Mouse (Mus musculus) stomach, embryonic 16.5 days (tissue): ENCODE measurements around the gene Crtc1. TPM values are rescaled to one million over a fixed set of nuclear protein-coding genes. Genes with fewer than 3 reads are reported as not detected.

Experiments
- ATAC-seq: fragments of 200-750 bp; cut with Nextera tagmentation; 2 replicates; pipeline ENCODE4 v1.8.0; 2017; ENCODE audit warnings: moderate number of reproducible peaks, moderate TSS enrichment; ENCODE audit not compliant: insufficient read depth, low FRiP score
- H3K27ac ChIP-seq: fragments of 300-500 bp; sonication (generic); 2 replicates; pipeline ENCODE4 v1.5.1; 2014; ENCODE audit warnings: low read length
- H3K27me3 ChIP-seq: fragments of 300-500 bp; sonication (generic); 2 replicates; pipeline ENCODE4 v1.6.1; 2014; ENCODE audit warnings: low read length, control low read depth, mixed read lengths; ENCODE audit not compliant: control insufficient read depth, insufficient read depth
- H3K36me3 ChIP-seq: fragments of 300-500 bp; sonication (generic); 2 replicates; pipeline ENCODE4 v1.6.1; 2014; ENCODE audit warnings: low read length; ENCODE audit not compliant: control insufficient read depth, insufficient read depth
- H3K4me1 ChIP-seq: fragments of 300-500 bp; sonication (generic); 2 replicates; pipeline ENCODE4 v1.6.1; 2014; ENCODE audit warnings: low read length, control low read depth, mixed read lengths; ENCODE audit not compliant: control insufficient read depth, insufficient read depth
- H3K4me2 ChIP-seq: fragments of 300-500 bp; sonication (generic); 2 replicates; pipeline ENCODE4 v1.6.1; 2014; ENCODE audit warnings: low read depth, low read length, mixed read lengths
- H3K4me3 ChIP-seq: fragments of 300-500 bp; sonication (generic); replicated peaks from 2 replicates; pipeline ENCODE4 v1.5.1; 2014; ENCODE audit warnings: mild to moderate bottlenecking, low read length
- H3K9ac ChIP-seq: fragments of 300-500 bp; sonication (generic); 2 replicates; pipeline ENCODE4 v1.6.1; 2014; ENCODE audit warnings: low read length
- H3K9me3 ChIP-seq: fragments of 300-500 bp; sonication (generic); replicated peaks from 2 replicates; pipeline ENCODE4 v1.6.1; 2016; ENCODE audit warnings: low read length, control low read depth; ENCODE audit not compliant: control insufficient read depth
- WGBS: fragments of 180-500 bp; shearing (Covaris S2); extraction: QIAGEN DNeasy Blood & Tissue Kit; methylation state at CpG from one replicate; pipeline ENCODE4 v1.1.7; 2014; 5-methylcytosine and 5-hydroxymethylcytosine counted together
- polyA plus RNA-seq: library from polyadenylated mRNA; unstranded; fragments of >200 nt; fragmentation: Nextera tagmentation; extraction: Ambion mirVana; gene quantifications from 2 replicates; pipeline ENCODE4 v1.2.1, GENCODE M21; 2015

Gene Crtc1
- polyA plus RNA-seq, 1 experiment from 2014 or later = 13.9 TPM

DNA sequence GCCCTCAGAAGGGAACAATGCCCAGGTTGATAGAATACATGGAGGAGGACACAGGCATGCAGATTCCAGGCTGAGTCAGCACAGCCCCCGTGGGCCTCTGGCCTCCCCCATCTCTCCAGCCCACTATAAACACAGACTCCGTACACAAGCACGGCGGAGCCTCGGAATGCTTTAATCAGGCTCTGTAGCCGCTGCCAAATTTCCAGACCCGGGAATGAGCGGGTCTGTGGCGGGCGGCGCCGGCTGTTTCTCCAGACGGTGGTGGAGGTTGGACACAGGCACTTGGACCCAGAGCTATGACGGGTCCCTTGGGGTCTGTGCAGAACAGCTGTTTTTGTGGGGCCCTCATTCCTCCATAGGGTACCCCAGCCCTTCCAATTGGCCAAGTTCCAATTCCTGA is 20.4 kb downstream of the Crtc1 start:
- no peaks in the 10 kb centered on the region for H3K27me3 ChIP-seq
- peak; percentile 63 for ATAC-seq
- no peak overlapping the region for H3K4me2 ChIP-seq
- H3K9me3 ChIP-seq = no peaks in the 10 kb centered on the region
- no peak overlapping the region for H3K4me3 ChIP-seq
- 25% methylated on average over 14 of the region's 14 CpGs for WGBS
- H3K4me1 ChIP-seq = peaks cover 33% of the 10 kb centered on the region
- H3K9ac ChIP-seq = no peak overlapping the region
- no peak overlapping the region; the same call in 1 of the 2 replicates for H3K27ac ChIP-seq
- H3K36me3 ChIP-seq = no peaks in the 10 kb centered on the region

DNA sequence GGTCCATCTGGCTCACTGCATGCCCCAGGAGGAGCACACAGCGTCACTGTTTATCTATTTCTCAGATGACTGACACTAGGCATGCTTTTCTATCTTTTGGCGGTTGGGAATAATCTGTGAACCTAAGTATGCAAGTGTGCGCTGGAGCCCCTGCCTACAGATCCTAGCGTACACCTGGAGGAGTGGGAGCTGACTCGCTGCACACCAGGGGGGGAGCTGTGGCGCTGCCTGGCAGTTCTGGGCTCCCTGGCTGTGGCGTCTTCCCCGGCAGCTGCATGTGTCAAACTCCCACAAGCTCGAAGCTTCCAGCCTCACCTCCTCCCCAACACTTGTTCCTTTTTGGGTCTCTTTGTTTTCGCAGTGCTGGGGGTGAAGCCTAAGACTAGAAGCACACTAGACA is 21.5 kb downstream of the Crtc1 start:
- no peak overlapping the region for H3K27ac ChIP-seq
- H3K4me2 ChIP-seq = no peak overlapping the region
- peaks cover 33% of the 10 kb centered on the region for H3K4me1 ChIP-seq
- no peaks in the 10 kb centered on the region for H3K36me3 ChIP-seq
- H3K9me3 ChIP-seq = no peaks in the 10 kb centered on the region
- H3K4me3 ChIP-seq = no peak overlapping the region
- H3K27me3 ChIP-seq = no peaks in the 10 kb centered on the region
- H3K9ac ChIP-seq = peak overlapping the region; percentile 46; the same call in 1 of the 2 replicates
- no peak for ATAC-seq
- 33% methylated on average over 10 of the region's 10 CpGs for WGBS

DNA sequence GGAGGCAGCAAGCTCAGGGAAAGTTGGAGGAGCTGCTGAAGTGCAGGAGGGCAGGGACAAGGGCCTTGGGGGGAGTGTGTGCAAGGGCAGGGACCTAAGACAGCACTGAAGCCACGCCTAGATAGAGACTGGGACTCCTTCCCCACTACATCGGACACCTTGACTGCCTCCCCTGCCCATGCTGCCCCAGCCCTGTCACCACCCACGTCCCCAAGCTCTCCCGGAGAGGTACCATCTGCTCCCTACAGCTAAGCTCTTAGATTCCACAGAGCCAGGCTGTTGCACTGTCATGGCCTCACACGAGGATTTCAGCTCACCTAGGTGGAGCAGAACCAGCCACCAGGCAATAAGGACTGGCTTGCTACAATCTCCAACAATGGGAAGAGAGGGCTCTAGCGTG is 22.4 kb downstream of the Crtc1 start:
- Histone ChIP-seq H3K4me3 (no peak overlapping the region), H3K9me3 (no peaks in the 10 kb centered on the region), H3K4me1 (peaks cover 33% of the 10 kb centered on the region), H3K36me3 (no peaks in the 10 kb centered on the region), H3K27me3 (no peaks in the 10 kb centered on the region), H3K27ac (no peak overlapping the region), H3K4me2 (no peak overlapping the region), H3K9ac (peak overlapping the region; percentile 37; the same call in 1 of the 2 replicates)
- WGBS = 56% methylated on average over 6 of the region's 6 CpGs
- ATAC-seq = no peak

DNA sequence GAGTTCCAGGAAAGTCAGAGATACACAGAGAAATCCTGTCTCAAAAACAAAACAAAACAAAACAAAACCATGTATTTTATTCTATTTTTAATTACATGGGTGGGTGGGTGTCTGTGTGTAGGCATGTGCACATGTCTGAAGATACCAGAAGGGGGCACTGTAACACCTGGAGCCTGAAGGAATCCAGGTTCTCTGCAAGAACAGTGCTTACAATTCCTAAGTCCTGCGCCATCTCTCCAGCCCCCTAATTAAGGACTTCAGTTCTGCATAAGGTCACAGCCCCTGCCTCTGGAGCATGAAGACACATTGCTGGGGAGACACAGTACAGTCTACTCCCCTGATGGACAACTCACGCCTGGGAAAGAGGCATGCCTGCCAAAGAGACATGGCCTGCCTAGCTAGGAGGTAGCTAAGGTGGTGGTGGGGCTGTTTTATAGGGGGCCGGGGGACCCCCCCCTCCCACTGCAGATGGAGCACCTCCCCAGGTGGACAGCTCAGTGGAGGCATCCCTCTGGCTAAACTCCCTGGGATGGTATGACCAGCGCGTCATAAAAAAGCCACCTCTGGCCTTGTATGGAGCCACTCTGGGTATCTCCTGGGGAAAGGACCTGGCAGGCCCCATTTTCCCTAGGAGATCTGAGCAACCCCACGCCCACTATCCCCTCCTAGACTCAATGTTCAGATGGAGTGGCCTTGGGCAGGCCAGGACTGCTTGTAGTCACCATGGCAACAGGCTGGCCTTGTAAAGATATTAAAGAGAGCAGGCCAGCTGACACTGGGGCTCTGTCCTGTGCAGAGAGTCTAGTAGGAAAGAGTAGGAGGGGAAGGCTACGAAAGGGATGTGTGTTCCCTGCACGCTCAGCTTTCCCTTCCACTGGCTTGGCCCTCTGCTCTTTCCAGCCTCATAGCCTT is 23.6 kb downstream of the Crtc1 start:
- Histone ChIP-seq H3K4me2 (no peak overlapping the region), H3K4me3 (no peak overlapping the region), H3K27me3 (no peaks in the 10 kb centered on the region), H3K9ac (no peak overlapping the region), H3K4me1 (peaks cover 33% of the 10 kb centered on the region), H3K36me3 (no peaks in the 10 kb centered on the region), H3K9me3 (no peaks in the 10 kb centered on the region), H3K27ac (no peak overlapping the region)
- WGBS = 73% methylated on average over 8 of the region's 8 CpGs
- ATAC-seq = 0 out of 2 replicates have a peak, but pooled peaks have one; percentile 14

DNA sequence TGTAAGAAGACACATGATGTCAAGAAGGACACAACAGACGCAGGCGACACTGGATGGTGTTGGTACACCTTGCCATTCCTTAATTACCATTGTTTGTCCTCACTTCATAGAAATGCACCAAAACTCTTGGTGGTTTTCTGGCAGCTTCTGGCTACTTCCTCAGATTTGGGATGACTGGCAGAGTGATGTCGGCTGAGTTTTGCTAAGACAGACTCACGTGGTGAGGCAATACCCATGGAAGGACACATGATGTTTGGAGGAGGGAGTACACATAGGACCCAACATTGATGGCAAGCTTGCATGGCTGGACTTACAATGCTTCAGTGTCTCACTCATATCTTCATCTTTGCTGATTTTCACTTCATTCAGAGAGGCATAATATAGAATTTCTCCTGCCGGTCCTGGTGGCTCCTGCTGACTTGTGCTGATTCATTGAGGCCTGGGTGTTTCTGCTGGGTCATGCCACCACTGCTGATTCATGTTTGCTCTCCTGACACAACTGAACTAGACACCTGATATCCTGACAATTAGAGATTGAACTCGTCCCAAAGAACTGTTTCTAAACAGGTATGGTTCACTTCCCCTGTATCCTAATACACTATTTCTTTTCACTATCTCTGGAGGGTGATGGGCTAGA is 25.0 kb downstream of the Crtc1 start:
- no peak overlapping the region for H3K4me3 ChIP-seq
- ATAC-seq = no peak
- no peaks in the 10 kb centered on the region for H3K36me3 ChIP-seq
- no peak overlapping the region for H3K4me2 ChIP-seq
- no peaks in the 10 kb centered on the region for H3K27me3 ChIP-seq
- peaks cover 33% of the 10 kb centered on the region for H3K4me1 ChIP-seq
- 81% methylated on average over 6 of the region's 6 CpGs for WGBS
- no peak overlapping the region for H3K27ac ChIP-seq
- H3K9ac ChIP-seq = no peak overlapping the region
- H3K9me3 ChIP-seq = no peaks in the 10 kb centered on the region

DNA sequence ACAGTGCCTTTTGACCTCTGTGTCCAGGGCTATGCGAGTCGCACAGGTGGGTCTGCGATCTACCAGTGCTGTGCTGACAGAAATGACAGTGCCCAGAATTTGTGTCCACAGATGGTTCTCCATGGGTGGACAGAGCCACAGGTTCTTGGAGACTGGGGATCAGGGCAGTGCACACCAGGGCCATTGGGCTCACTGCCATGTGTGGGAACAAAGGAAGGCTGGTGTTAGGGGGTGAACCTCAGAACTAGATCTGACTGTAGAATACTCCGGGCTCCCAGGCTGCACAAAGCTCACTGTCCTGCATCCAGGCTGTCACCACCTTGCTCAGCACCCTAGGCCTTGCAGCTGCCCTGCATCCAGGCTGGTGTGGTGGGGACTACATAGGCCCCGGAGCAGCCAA is 29.1 kb downstream of the Crtc1 start:
- H3K36me3 ChIP-seq = no peaks in the 10 kb centered on the region

DNA sequence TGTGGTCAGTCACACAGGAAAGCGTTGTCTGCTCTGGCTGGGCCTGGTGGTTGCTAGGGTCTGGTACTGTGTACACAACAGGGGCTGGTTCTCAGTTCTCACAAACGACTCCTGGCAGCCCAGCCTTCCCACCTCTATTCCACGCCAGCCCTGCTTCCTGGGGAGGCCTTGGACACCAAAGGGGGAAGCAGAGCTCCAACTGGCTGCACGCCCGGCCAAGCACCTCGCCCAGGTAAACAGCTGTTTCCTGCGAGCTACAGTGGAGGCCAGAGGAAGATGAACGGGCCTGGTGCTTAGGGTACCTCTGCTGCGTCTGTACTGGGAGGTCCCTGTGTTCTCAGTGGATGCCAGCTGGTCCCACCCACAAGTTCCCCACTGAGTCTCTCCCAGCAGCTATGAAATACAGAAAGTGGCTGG is 29.9 kb downstream of the Crtc1 start:
- peak; percentile 46; the same call in 1 of the 2 replicates for ATAC-seq
- H3K9me3 ChIP-seq = no peaks in the 10 kb centered on the region
- no peaks in the 10 kb centered on the region for H3K36me3 ChIP-seq
- H3K27ac ChIP-seq = peak overlapping the region; percentile 90
- no peaks in the 10 kb centered on the region for H3K27me3 ChIP-seq
- H3K4me1 ChIP-seq = peaks cover 51% of the 10 kb centered on the region
- H3K4me2 ChIP-seq = no peak overlapping the region; the same call in 1 of the 2 replicates
- peak overlapping the region; percentile 54; the same call in 1 of the 2 replicates for H3K9ac ChIP-seq
- 25% methylated on average over 9 of the region's 9 CpGs for WGBS
- no peak overlapping the region for H3K4me3 ChIP-seq

More for the DNA sequence above, 29.1 kb downstream of the Crtc1 start:
- no peak for ATAC-seq
- Histone ChIP-seq H3K4me2 (no peak overlapping the region), H3K27me3 (no peaks in the 10 kb centered on the region), H3K4me1 (peaks cover 45% of the 10 kb centered on the region), H3K9ac (no peak overlapping the region), H3K27ac (no peak overlapping the region), H3K9me3 (no peaks in the 10 kb centered on the region), H3K4me3 (no peak overlapping the region)
- WGBS = 95% methylated on average over 5 of the region's 5 CpGs

DNA sequence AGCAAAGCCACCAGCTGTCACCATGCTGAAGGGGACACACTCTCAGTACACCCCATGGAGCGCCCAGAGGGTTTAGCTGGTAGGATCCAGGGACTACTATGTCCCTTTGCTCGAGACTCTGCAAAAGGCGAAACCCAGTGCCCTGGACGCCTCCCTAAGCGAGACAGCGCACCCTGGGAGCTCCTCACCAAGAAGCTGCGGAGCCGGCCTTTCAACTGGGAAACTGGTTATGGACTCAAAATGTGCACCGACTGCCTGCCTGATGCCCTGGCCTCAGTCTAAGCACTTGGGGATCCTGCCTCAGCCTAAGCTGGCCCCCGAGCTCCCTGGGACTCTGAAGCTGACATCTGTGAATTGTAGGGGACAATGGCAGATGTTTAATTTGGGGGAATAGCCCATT is 30.4 kb downstream of the Crtc1 start:
- H3K36me3 ChIP-seq = no peaks in the 10 kb centered on the region
- H3K4me2 ChIP-seq = peak overlapping the region; percentile 14
- peak overlapping the region; percentile 90 for H3K27ac ChIP-seq
- no peaks in the 10 kb centered on the region for H3K9me3 ChIP-seq
- peak overlapping the region; percentile 54 for H3K9ac ChIP-seq
- no peaks in the 10 kb centered on the region for H3K27me3 ChIP-seq
- no peak for ATAC-seq
- WGBS = 65% methylated on average over 10 of the region's 10 CpGs
- H3K4me1 ChIP-seq = peaks cover 51% of the 10 kb centered on the region
- H3K4me3 ChIP-seq = no peak overlapping the region

DNA sequence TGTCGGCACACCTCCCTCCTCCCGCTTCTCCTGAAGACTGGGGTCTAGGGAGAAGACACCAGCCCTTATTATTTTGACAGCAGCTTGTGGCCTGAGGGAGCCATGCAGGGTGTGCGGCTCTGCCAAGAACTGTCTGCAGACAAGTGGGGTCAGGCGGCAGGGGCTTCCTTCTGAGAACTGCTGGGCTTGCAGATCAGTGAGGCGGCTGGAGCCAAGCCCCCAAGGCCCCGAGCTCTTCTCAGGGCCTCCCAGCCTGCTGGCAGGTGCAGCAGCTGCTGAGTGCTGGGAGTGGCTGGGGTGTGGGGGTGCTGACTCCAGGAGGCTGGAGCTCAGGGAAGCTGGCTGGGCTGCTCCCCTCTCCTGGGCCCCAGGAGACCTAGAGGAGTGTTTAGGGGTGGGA is 31.1 kb downstream of the Crtc1 start:
- peak overlapping the region; percentile 14 for H3K4me2 ChIP-seq
- peak overlapping the region; percentile 49 for H3K9ac ChIP-seq
- 35% methylated on average over 6 of the region's 6 CpGs for WGBS

More for the DNA sequence above, 31.1 kb downstream of the Crtc1 start:
- Histone ChIP-seq H3K4me1 (peaks cover 51% of the 10 kb centered on the region), H3K27ac (peak overlapping the region; percentile 90), H3K27me3 (no peaks in the 10 kb centered on the region), H3K36me3 (no peaks in the 10 kb centered on the region), H3K9me3 (no peaks in the 10 kb centered on the region), H3K4me3 (no peak overlapping the region)
- ATAC-seq = peak; percentile 74
